Mouse (Mus musculus): ENCODE results near the gene Dph2.

DNA sequence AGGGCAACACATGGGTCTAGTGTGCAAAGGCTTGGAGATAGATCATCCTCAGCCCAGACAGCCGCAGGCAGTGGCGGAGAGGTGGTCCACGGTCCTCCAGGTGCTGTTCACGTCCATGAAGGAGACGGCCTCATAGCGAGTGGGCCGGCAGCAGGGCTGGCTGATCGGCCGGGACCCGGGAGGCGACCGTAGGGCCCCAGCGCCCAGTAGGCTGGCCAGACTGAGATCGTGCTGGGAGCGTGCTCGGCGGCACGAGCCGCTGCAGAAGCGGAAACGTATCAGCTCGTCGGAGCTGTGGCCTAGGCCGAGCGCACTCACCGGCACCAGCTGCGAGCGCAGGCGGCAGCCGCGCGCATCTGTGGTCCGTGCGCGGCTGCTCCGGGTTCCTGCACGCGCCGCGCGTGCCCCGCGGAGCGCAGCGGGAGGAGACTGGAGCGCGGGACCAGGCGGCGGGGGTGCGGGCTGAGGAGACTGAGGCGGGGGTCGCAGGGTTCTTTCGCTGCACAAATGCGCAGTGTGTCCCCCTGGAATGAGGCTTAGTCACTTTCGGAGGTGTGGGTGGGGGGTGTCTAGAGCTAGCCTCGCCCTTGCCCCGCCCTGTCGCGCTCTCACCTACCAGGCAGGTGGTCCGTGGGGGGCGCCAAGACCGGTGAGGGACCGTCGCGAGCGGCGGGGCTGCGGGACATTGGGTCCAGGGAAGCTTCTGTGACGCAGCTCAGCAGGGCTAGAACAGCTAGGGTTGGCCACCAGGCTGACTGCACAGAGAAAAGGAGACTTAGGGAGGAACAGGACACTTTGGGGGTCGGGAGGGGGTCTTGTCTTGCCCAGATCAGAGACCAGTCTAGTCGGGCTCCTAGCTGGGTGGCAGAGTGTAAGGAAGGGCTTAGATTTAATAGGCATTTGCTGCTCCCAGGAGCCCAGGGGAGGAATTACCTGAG, 35.0 kb upstream of the Dph2 start:
- TF ChIP-seq CTCF (IDR thresholded peaks at IDR 0.05; ENCODE audit: extremely low read depth, insufficient read length, insufficient replicate concordance, low read depth, low read length) (peak; percentile 3; the same call in 1 of the 2 replicates), POLR2A (IDR thresholded peaks at IDR 0.05; ENCODE audit: low read depth, low read length) (no peak)

Data from small intestine, adult 2 months (tissue).